Mouse (Mus musculus): ENCODE results near the gene Prph. TPM values are rescaled to one million over a fixed set of nuclear protein-coding genes. Genes with fewer than 3 reads are reported as not detected.
A peak's percentile ranks its signal among the peaks of the same experiment; 100 is the strongest.
"Not testable (repeated sequence)": the region's sequence is repeated elsewhere in the genome, so short reads cannot be mapped to it uniquely, and the experiment has no call there.

Prph gene
- polyA plus RNA-seq, 1 experiment: 47.0 TPM

GRCm38 (mm10) chr15:99035431-99035830 is 19.5 kb upstream of the Prph start:
- TF ChIP-seq CTCF (IDR thresholded peaks at IDR 0.05; ENCODE audit: borderline replicate concordance, extremely low read depth, insufficient read depth, insufficient read length) (no peak), POLR2A (IDR thresholded peaks at IDR 0.05; ENCODE audit: borderline replicate concordance, extremely low read depth, insufficient read depth, insufficient read length, poor library complexity, severe bottlenecking) (no peak)
- DNase-seq (ENCODE audit: low read depth): no peak

GRCm38 (mm10) chr15:99036249-99036905 is 18.6 kb upstream of the Prph start:
- no peak for DNase-seq (ENCODE audit: low read depth)

GRCm38 (mm10) chr15:99038025-99038424 is 16.9 kb upstream of the Prph start:
- no peak for DNase-seq (ENCODE audit: low read depth)
- TF ChIP-seq CTCF (IDR thresholded peaks at IDR 0.05; ENCODE audit: borderline replicate concordance, extremely low read depth, insufficient read depth, insufficient read length) (no peak), POLR2A (IDR thresholded peaks at IDR 0.05; ENCODE audit: borderline replicate concordance, extremely low read depth, insufficient read depth, insufficient read length, poor library complexity, severe bottlenecking) (no peak)

More at GRCm38 (mm10) chr15:99036249-99036905, 18.6 kb upstream of the Prph start:
- TF ChIP-seq CTCF (IDR thresholded peaks at IDR 0.05; ENCODE audit: borderline replicate concordance, extremely low read depth, insufficient read depth, insufficient read length): no peak
- TF ChIP-seq POLR2A (IDR thresholded peaks at IDR 0.05; ENCODE audit: borderline replicate concordance, extremely low read depth, insufficient read depth, insufficient read length, poor library complexity, severe bottlenecking): no peak

GRCm38 (mm10) chr15:99038797-99039196 is 16.2 kb upstream of the Prph start:
- TF ChIP-seq POLR2A (IDR thresholded peaks at IDR 0.05; ENCODE audit: borderline replicate concordance, extremely low read depth, insufficient read depth, insufficient read length, poor library complexity, severe bottlenecking): no peak
- no peak for TF ChIP-seq CTCF (IDR thresholded peaks at IDR 0.05; ENCODE audit: borderline replicate concordance, extremely low read depth, insufficient read depth, insufficient read length)
- no peak for DNase-seq (ENCODE audit: low read depth)

GRCm38 (mm10) chr15:99039306-99039705 is 15.7 kb upstream of the Prph start:
- TF ChIP-seq POLR2A (IDR thresholded peaks at IDR 0.05; ENCODE audit: borderline replicate concordance, extremely low read depth, insufficient read depth, insufficient read length, poor library complexity, severe bottlenecking): no peak
- no peak for TF ChIP-seq CTCF (IDR thresholded peaks at IDR 0.05; ENCODE audit: borderline replicate concordance, extremely low read depth, insufficient read depth, insufficient read length)
- DNase-seq (ENCODE audit: low read depth): no peak

GRCm38 (mm10) chr15:99039996-99040919 is 14.7 kb upstream of the Prph start:
- no peak for DNase-seq (ENCODE audit: low read depth)
- TF ChIP-seq CTCF (IDR thresholded peaks at IDR 0.05; ENCODE audit: borderline replicate concordance, extremely low read depth, insufficient read depth, insufficient read length) (no peak), POLR2A (IDR thresholded peaks at IDR 0.05; ENCODE audit: borderline replicate concordance, extremely low read depth, insufficient read depth, insufficient read length, poor library complexity, severe bottlenecking) (no peak)

GRCm38 (mm10) chr15:99040920-99041856 is 13.8 kb upstream of the Prph start:
- TF ChIP-seq POLR2A (IDR thresholded peaks at IDR 0.05; ENCODE audit: borderline replicate concordance, extremely low read depth, insufficient read depth, insufficient read length, poor library complexity, severe bottlenecking): no peak
- no peak for TF ChIP-seq CTCF (IDR thresholded peaks at IDR 0.05; ENCODE audit: borderline replicate concordance, extremely low read depth, insufficient read depth, insufficient read length)
- DNase-seq (ENCODE audit: low read depth): peak; percentile 85

GRCm38 (mm10) chr15:99042334-99042733 is 12.6 kb upstream of the Prph start:
- TF ChIP-seq CTCF (IDR thresholded peaks at IDR 0.05; ENCODE audit: borderline replicate concordance, extremely low read depth, insufficient read depth, insufficient read length): no peak
- no peak for TF ChIP-seq POLR2A (IDR thresholded peaks at IDR 0.05; ENCODE audit: borderline replicate concordance, extremely low read depth, insufficient read depth, insufficient read length, poor library complexity, severe bottlenecking)
- no peak for DNase-seq (ENCODE audit: low read depth)

GRCm38 (mm10) chr15:99044854-99045253 is 10.1 kb upstream of the Prph start:
- peak; percentile 71 for DNase-seq (ENCODE audit: low read depth)
- TF ChIP-seq POLR2A (IDR thresholded peaks at IDR 0.05; ENCODE audit: borderline replicate concordance, extremely low read depth, insufficient read depth, insufficient read length, poor library complexity, severe bottlenecking): no peak
- no peak for TF ChIP-seq CTCF (IDR thresholded peaks at IDR 0.05; ENCODE audit: borderline replicate concordance, extremely low read depth, insufficient read depth, insufficient read length)

- DNase-seq (ENCODE audit: low read depth): not testable (repeated sequence)
Observed at GRCm38 (mm10) chr15:99045734-99046133, 9.2 kb upstream of the Prph start.

Measured in brain, embryonic 14.5 days (tissue).